Mouse (Mus musculus): ENCODE measurements at regions not wholly inside any gene's neighbourhood (a gene's known extent, or its start where the extent isn't known, plus 50 kb on each side); places are given as distances from the start of the nearest gene placed in this dataset.
A peak's percentile ranks its signal among the peaks of the same experiment; 100 is the strongest.

DNA sequence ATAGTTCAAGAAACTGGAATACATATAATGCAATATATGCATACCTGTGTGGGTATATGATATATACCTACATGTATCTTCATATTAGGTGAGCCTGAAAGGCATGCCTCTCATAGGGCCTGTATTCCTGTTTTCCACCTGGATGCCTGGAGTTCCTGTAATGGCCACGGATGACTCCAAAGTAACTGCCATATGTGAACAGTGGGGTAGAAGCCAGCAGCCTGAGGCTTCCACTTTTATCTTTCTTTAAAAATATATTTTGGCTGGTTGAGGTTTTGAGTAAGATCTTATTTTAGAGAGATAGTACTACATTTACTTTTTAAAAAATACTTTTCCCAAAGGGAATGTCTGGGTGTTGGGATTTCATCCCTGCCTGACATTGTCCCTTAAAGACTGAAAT lies 850.8 kb downstream of the 5730522E02Rik start:
- Histone ChIP-seq H3K36me3 (ENCODE audit: control insufficient read depth, insufficient read depth, low read length) (no peaks in the 10 kb centered on the region), H3K9me3 (replicated peaks; ENCODE audit: control insufficient read depth, low read length) (no peaks in the 10 kb centered on the region), H3K4me1 (ENCODE audit: control insufficient read depth, insufficient read depth, low read length) (peaks cover 16% of the 10 kb centered on the region; the same call in 1 of the 2 replicates), H3K9ac (ENCODE audit: low read length) (no peak overlapping the region), H3K27me3 (replicated peaks; ENCODE audit: control insufficient read depth, insufficient read depth, low read length) (no peaks in the 10 kb centered on the region), H3K27ac (ENCODE audit: low read depth, low read length) (no peak overlapping the region), H3K4me2 (ENCODE audit: low read length) (no peak overlapping the region), H3K4me3 (ENCODE audit: low read depth, low read length) (no peak overlapping the region)
- ATAC-seq: no peak
- no peak for DNase-seq (ENCODE audit: low spot score)
- WGBS: 90% methylated on average over 1 of the region's 1 CpGs

DNA sequence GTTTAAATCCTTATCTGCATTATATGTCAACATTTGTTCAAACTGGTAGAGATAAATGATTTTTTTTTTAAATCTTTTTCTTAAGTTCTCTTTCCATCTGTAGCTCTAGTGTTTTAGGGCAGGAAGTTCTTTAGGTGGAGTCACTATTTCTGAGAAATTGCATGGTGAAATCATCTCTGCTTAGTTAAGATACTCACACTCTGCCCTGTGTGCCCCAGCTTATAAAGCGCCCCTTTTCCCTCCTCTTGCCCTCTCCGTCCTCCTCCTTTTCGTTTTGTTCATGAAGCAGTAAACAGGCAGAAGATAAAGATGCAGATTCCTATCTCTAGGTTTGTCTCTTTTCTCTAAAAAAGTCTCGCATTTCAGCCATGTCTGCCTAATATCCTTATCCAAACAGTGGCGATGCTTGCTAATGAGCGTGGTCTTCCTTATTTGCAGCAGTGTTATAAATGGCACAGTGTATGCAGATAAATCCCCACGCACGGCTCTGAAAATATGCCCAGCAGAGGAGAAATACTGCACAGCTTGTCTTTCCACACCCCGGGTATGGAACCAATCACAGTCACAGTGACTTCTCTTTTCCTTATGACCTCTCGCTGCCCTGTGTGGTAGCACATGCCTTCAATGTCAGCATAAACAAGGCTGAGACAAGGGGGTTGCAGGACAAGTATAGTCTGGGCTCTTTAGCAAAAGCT lies 852.7 kb downstream of the 5730522E02Rik start:
- DNase-seq (ENCODE audit: low spot score) (peak; percentile 35), ATAC-seq (peak; percentile 30)
- peak overlapping the region; percentile 23 for H3K4me3 ChIP-seq (ENCODE audit: low read depth, low read length)
- no peaks in the 10 kb centered on the region for H3K36me3 ChIP-seq (ENCODE audit: control insufficient read depth, insufficient read depth, low read length)
- WGBS: 31% methylated on average over 10 of the region's 10 CpGs
- H3K9me3 ChIP-seq (replicated peaks; ENCODE audit: control insufficient read depth, low read length): no peaks in the 10 kb centered on the region
- peaks cover 16% of the 10 kb centered on the region; the same call in 1 of the 2 replicates for H3K4me1 ChIP-seq (ENCODE audit: control insufficient read depth, insufficient read depth, low read length)
- H3K27ac ChIP-seq (ENCODE audit: low read depth, low read length): no peak overlapping the region; the same call in 1 of the 2 replicates
- H3K9ac ChIP-seq (ENCODE audit: low read length): peak overlapping the region; percentile 56; the same call in 1 of the 2 replicates
- no peaks in the 10 kb centered on the region for H3K27me3 ChIP-seq (replicated peaks; ENCODE audit: control insufficient read depth, insufficient read depth, low read length)
- H3K4me2 ChIP-seq (ENCODE audit: low read length): peak overlapping the region; percentile 54

DNA sequence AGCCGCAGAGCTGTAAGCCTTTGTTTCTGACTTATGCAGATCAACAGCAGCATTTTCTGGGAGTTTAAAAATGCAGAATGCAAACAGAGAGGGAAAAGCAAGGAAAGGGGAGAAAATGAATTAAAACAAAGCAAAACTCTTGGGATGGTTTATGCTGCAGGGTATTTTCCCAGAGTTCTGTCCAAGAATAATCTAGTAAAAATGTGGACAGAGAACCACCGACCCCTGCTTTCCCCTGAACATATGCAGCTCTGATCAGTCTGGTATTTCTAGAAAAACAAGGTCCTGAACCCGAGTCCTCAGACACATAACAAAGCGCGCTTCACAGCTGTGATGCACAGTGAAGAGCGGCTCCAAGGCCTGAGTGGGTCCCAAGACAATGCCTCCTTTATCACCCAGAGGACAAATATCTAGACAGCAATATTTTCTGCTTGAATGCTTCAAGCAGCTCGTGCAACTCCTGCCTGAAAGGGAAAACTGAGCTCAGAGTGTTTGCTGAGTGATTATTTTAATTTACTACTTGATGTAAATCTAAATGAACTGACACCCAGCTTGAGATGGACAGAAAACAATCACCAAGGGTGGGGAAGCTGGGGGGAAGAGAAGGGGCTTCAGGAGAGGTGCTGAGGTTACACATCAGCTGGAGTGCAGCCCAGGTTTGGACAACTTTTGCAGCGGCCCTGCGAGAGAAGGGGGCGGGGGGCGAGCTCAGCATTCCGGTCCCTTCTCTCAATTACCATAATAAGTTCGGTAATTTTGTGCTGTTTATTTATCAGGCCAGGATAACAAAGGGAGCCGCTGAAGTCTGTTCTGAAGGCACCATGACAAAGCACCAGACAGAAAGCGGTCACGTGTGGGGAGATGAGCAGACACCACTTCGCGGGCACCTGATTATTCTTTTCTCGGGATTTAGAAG lies 853.6 kb downstream of the 5730522E02Rik start:
- Histone ChIP-seq H3K27ac (ENCODE audit: low read depth, low read length) (peak overlapping the region; percentile 65), H3K9ac (ENCODE audit: low read length) (peak overlapping the region; percentile 56; the same call in 1 of the 2 replicates), H3K4me3 (ENCODE audit: low read depth, low read length) (peak overlapping the region; percentile 23), H3K27me3 (replicated peaks; ENCODE audit: control insufficient read depth, insufficient read depth, low read length) (no peaks in the 10 kb centered on the region), H3K4me1 (ENCODE audit: control insufficient read depth, insufficient read depth, low read length) (peaks cover 16% of the 10 kb centered on the region; the same call in 1 of the 2 replicates), H3K9me3 (replicated peaks; ENCODE audit: control insufficient read depth, low read length) (no peaks in the 10 kb centered on the region), H3K4me2 (ENCODE audit: low read length) (peak overlapping the region; percentile 54), H3K36me3 (ENCODE audit: control insufficient read depth, insufficient read depth, low read length) (no peaks in the 10 kb centered on the region)
- ATAC-seq: peak; percentile 83
- peak; percentile 73 for DNase-seq (ENCODE audit: low spot score)
- WGBS: 1% methylated on average over 19 of the region's 19 CpGs

DNA sequence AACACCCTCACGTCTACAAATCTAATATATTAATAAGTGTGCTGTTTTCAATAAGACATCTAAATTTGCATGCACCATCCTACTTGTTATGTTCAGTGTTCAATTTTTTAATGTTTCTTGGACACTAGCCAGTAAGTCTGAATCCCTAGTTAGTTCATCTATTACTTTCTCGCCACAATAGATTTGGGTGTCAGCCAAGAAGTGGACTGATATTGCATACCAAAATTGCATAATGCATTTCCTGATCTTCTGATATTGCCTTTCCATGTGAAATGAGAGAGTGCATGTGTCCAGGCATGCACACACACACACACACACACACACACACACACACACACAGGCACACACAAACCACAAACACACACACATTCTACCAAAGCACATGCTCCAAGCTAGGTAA lies 874.9 kb downstream of the 5730522E02Rik start:
- no peaks in the 10 kb centered on the region for H3K9me3 ChIP-seq (replicated peaks; ENCODE audit: control insufficient read depth, low read length)
- 68% methylated on average over 2 of the region's 2 CpGs for WGBS
- no peaks in the 10 kb centered on the region for H3K27me3 ChIP-seq (replicated peaks; ENCODE audit: control insufficient read depth, insufficient read depth, low read length)
- no peak overlapping the region for H3K4me3 ChIP-seq (ENCODE audit: low read depth, low read length)
- H3K4me2 ChIP-seq (ENCODE audit: low read length): no peak overlapping the region
- no peak overlapping the region for H3K27ac ChIP-seq (ENCODE audit: low read depth, low read length)
- ATAC-seq (no peak), DNase-seq (ENCODE audit: low spot score) (peak; percentile 49)
- H3K9ac ChIP-seq (ENCODE audit: low read length): no peak overlapping the region
- no peaks in the 10 kb centered on the region for H3K36me3 ChIP-seq (ENCODE audit: control insufficient read depth, insufficient read depth, low read length)
- no peaks in the 10 kb centered on the region for H3K4me1 ChIP-seq (ENCODE audit: control insufficient read depth, insufficient read depth, low read length)

DNA sequence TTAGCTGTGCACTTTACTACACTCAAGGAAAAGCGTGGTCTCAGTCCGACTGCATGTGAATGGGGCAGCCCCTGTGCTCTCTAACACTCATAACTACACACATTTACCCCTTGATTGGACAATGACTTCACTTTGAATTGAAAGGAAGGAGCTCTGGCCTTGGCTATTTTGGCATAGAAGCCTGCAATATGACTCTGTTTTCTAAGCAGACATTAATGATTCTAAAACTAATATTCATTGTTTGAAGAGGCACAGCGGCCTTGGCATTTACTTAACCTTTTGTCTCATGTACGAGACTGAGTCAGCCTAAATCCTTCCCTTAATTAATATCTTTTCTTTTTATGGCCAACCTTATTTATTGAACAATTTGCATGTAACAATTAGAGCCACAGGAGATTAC lies 879.9 kb downstream of the 5730522E02Rik start:
- Histone ChIP-seq H3K27ac (ENCODE audit: low read depth, low read length) (no peak overlapping the region), H3K4me3 (ENCODE audit: low read depth, low read length) (no peak overlapping the region), H3K9me3 (replicated peaks; ENCODE audit: control insufficient read depth, low read length) (no peaks in the 10 kb centered on the region), H3K9ac (ENCODE audit: low read length) (no peak overlapping the region), H3K36me3 (ENCODE audit: control insufficient read depth, insufficient read depth, low read length) (no peaks in the 10 kb centered on the region), H3K4me2 (ENCODE audit: low read length) (no peak overlapping the region), H3K27me3 (replicated peaks; ENCODE audit: control insufficient read depth, insufficient read depth, low read length) (no peaks in the 10 kb centered on the region), H3K4me1 (ENCODE audit: control insufficient read depth, insufficient read depth, low read length) (0 out of 2 replicates have a peak, but pooled peaks cover 3% of the 10 kb centered on the region)
- 42% methylated on average over 4 of the region's 4 CpGs for WGBS
- ATAC-seq (no peak), DNase-seq (ENCODE audit: low spot score) (no peak)

DNA sequence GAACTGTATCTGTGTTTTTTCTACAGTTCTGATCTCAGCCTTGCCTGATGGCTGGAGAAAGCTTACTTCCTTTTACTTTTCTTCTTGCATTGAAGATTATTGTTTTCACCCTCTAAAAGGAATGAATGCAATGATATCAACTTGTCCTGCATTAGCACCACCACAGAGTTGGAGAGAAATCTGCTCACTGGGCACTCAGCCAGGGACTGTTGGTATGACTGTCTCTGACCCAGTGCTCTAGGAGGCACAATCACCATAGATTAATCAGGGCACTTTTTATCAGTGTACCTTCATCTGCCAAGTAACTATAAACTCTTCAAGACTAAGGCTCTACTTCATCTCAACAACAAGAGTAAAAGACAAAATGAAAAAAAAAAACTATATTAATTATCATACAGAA lies 888.1 kb downstream of the 5730522E02Rik start:
- Histone ChIP-seq H3K9me3 (replicated peaks; ENCODE audit: control insufficient read depth, low read length) (no peaks in the 10 kb centered on the region), H3K27ac (ENCODE audit: low read depth, low read length) (no peak overlapping the region), H3K9ac (ENCODE audit: low read length) (no peak overlapping the region), H3K4me2 (ENCODE audit: low read length) (no peak overlapping the region), H3K4me1 (ENCODE audit: control insufficient read depth, insufficient read depth, low read length) (no peaks in the 10 kb centered on the region), H3K4me3 (ENCODE audit: low read depth, low read length) (no peak overlapping the region), H3K36me3 (ENCODE audit: control insufficient read depth, insufficient read depth, low read length) (no peaks in the 10 kb centered on the region), H3K27me3 (replicated peaks; ENCODE audit: control insufficient read depth, insufficient read depth, low read length) (no peaks in the 10 kb centered on the region)
- ATAC-seq: no peak
- DNase-seq (ENCODE audit: low spot score): no peak

DNA sequence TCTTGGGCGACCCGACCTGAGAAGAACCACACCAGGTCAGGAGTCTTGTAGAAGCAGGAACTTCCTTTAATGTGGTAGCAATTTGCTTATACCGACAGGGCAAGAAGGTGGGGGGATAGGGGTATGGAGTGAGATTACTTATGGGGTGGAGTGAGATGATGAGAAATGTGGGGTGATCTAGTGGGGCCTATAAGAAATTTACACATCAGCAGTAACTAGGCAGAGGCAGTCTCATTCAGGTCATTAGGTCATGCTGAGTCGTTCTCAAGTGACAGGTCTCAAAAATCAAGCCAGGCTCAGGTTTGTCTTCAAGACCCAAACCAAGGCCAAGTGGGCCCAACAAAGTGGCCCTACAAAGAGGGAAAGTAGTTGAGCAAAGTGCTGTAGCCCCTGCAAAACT lies 889.1 kb downstream of the 5730522E02Rik start:
- 89% methylated on average over 4 of the region's 4 CpGs for WGBS
- H3K4me1 ChIP-seq (ENCODE audit: control insufficient read depth, insufficient read depth, low read length): no peaks in the 10 kb centered on the region
- H3K9me3 ChIP-seq (replicated peaks; ENCODE audit: control insufficient read depth, low read length): no peaks in the 10 kb centered on the region
- no peaks in the 10 kb centered on the region for H3K36me3 ChIP-seq (ENCODE audit: control insufficient read depth, insufficient read depth, low read length)
- no peak for DNase-seq (ENCODE audit: low spot score)
- no peak overlapping the region for H3K4me3 ChIP-seq (ENCODE audit: low read depth, low read length)
- H3K9ac ChIP-seq (ENCODE audit: low read length): no peak overlapping the region
- ATAC-seq: no peak
- no peak overlapping the region for H3K27ac ChIP-seq (ENCODE audit: low read depth, low read length)
- H3K27me3 ChIP-seq (replicated peaks; ENCODE audit: control insufficient read depth, insufficient read depth, low read length): no peaks in the 10 kb centered on the region
- H3K4me2 ChIP-seq (ENCODE audit: low read length): no peak overlapping the region

DNA sequence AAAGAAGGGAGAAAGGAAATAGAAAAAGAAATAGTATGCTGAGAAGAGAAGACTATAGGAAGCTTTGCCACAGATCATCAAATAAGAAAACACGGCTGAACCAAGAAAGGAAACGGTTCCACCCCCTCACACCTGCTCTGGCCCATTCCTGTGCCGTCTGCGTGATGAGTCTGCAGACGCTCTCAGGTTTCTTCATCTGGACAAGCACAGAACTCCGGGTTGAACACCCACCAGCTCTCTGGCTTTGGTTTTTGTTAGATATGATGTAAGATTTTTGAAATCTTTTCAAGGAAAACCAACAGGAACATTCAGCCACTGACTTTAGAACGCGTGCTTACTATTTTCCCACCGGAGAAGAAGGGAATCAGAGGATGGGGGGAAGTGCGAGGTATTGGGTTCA lies 895.9 kb downstream of the 5730522E02Rik start:
- no peak overlapping the region for H3K9ac ChIP-seq (ENCODE audit: low read length)
- H3K4me1 ChIP-seq (ENCODE audit: control insufficient read depth, insufficient read depth, low read length): peaks cover 9% of the 10 kb centered on the region; the same call in 1 of the 2 replicates
- no peaks in the 10 kb centered on the region for H3K36me3 ChIP-seq (ENCODE audit: control insufficient read depth, insufficient read depth, low read length)
- H3K4me2 ChIP-seq (ENCODE audit: low read length): no peak overlapping the region
- WGBS: 76% methylated on average over 10 of the region's 10 CpGs
- DNase-seq (ENCODE audit: low spot score) (no peak), ATAC-seq (no peak)
- H3K9me3 ChIP-seq (replicated peaks; ENCODE audit: control insufficient read depth, low read length): no peaks in the 10 kb centered on the region
- no peak overlapping the region for H3K27ac ChIP-seq (ENCODE audit: low read depth, low read length)
- H3K27me3 ChIP-seq (replicated peaks; ENCODE audit: control insufficient read depth, insufficient read depth, low read length): no peaks in the 10 kb centered on the region
- H3K4me3 ChIP-seq (ENCODE audit: low read depth, low read length): no peak overlapping the region
